Mouse (Mus musculus): Measurements from ENCODE around the gene Dao. TPM values are rescaled to one million over a fixed set of nuclear protein-coding genes. Genes with fewer than 3 reads are reported as not detected.

Dao gene
- total RNA-seq, 2 experiments from 2014 or later: not detected

DNA sequence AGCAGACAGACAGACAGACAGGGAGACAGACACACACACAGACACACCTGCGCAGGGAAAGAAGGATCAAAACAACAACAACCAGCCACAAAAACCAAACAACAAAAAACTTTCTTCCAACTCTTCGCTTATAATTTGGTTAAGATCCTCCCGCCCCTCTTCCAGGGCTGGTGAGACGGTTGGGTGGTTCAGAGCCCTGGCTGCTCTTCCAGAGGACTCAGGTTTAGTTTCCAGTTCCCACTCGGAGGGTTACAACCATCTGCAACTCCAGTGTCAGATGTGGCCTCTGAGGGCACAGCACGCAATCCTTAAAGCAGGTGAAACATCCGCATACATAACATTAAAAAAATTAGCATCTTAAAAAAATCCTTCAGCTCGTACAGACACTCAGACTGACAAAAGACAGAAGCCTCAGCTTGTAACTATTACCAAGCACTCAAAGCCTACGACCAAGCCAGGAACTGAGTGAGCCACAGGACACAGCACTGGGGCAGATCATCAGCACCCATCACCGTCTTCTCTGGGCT is 32.0 kb upstream of the Dao start:
- intact Hi-C loops (cut with DNase I): no loop called here
- H3K27ac ChIP-seq: no peak overlapping the region
- no peak for DNase-seq (ENCODE audit: extremely low spot score in 1 of 2, low spot score in 2 of 2)
- H3K4me3 ChIP-seq: no peak overlapping the region
- no peak for TF ChIP-seq CTCF (IDR thresholded peaks at IDR 0.05)

GRCm38 (mm10) chr5:113972589-113973515 is 30.7 kb upstream of the Dao start:
- no peak overlapping the region for H3K27ac ChIP-seq
- TF ChIP-seq CTCF (IDR thresholded peaks at IDR 0.05): no peak
- no peak for DNase-seq (ENCODE audit: extremely low spot score in 1 of 2, low spot score in 2 of 2)
- H3K4me3 ChIP-seq: no peak overlapping the region
- intact Hi-C loops (cut with DNase I): no loop called here

- intact Hi-C loops (cut with DNase I): no loop called here
- no peak overlapping the region for H3K27ac ChIP-seq
- H3K4me3 ChIP-seq: no peak overlapping the region
- no peak for DNase-seq (ENCODE audit: extremely low spot score in 1 of 2, low spot score in 2 of 2)
- no peak for TF ChIP-seq CTCF (IDR thresholded peaks at IDR 0.05)
Observed at GRCm38 (mm10) chr5:113973790-113974189, 29.7 kb upstream of the Dao start.

- TF ChIP-seq CTCF (IDR thresholded peaks at IDR 0.05): no peak
- no peak overlapping the region for H3K27ac ChIP-seq
- DNase-seq (ENCODE audit: extremely low spot score in 1 of 2, low spot score in 2 of 2): no peak
- intact Hi-C loops (cut with DNase I): no loop called here
- H3K4me3 ChIP-seq: no peak overlapping the region
Observed at GRCm38 (mm10) chr5:113974576-113974975, 28.9 kb upstream of the Dao start.

DNA sequence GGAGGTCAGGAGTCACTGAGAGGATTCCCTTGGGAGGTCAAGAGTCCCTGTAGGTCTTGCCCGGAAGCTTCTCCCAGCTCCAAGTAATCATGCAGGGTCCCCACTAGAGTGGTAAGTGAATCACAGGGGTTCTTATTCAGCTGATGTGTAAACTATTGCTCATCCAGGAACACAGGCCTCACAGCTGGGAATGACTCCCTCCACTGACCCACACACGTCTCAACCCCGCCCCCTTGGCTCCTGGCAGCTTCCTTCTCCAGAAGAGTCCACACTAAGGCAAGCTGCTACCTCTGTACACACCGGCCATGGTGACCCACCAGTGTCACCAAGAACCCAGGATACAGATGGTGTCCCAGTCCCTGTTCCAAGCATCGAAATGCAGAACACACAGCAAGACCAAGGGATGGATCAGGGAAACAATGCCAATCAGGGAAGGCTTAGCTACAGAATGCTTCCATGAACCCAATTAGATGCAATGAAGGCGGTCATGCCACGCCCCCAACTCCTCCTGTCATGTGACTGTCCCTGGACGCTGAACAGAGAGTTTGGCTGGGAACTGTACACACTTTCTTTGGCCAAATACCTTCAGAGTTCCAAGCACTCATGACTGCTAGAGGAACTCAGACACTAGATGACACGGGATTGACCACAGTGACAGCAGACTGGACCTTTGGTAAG is 27.8 kb upstream of the Dao start:
- H3K27ac ChIP-seq: no peak overlapping the region
- intact Hi-C loops (cut with DNase I): no loop called here
- no peak for DNase-seq (ENCODE audit: extremely low spot score in 1 of 2, low spot score in 2 of 2)
- no peak overlapping the region for H3K4me3 ChIP-seq
- no peak for TF ChIP-seq CTCF (IDR thresholded peaks at IDR 0.05)

- intact Hi-C loops (cut with DNase I): no loop called here
- no peak for DNase-seq (ENCODE audit: extremely low spot score in 1 of 2, low spot score in 2 of 2)
- Histone ChIP-seq H3K4me3 (no peak overlapping the region), H3K27ac (no peak overlapping the region)
- TF ChIP-seq CTCF (IDR thresholded peaks at IDR 0.05): no peak
Observed at GRCm38 (mm10) chr5:113976597-113976996, 26.9 kb upstream of the Dao start.

DNA sequence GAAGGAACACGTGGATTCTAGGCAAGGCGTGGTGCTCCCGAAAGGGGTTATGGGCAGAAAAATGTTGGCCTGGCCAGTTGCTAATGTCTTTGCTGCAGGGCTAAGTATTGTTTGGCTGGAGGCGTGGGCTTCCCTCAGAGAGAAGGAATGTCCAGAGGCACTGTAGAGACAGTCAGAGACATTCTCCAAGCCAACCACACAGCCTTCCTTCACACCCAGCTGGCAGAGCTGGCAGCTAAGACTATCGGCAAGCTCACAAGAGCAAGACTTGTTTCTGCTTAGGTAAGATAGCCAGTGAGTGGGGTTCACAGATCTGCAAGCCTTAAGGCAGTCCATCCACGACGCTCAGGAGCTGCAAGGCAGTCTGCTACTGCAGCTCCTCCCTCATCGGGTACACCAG is 26.2 kb upstream of the Dao start:
- DNase-seq (ENCODE audit: extremely low spot score in 1 of 2, low spot score in 2 of 2): no peak
- Histone ChIP-seq H3K27ac (no peak overlapping the region), H3K4me3 (no peak overlapping the region)
- intact Hi-C loops (cut with DNase I): no loop called here
- TF ChIP-seq CTCF (IDR thresholded peaks at IDR 0.05): no peak

GRCm38 (mm10) chr5:113980511-113980910 is 23.0 kb upstream of the Dao start:
- Histone ChIP-seq H3K4me3 (no peak overlapping the region), H3K27ac (no peak overlapping the region)
- no peak for TF ChIP-seq CTCF (IDR thresholded peaks at IDR 0.05)
- DNase-seq (ENCODE audit: extremely low spot score in 1 of 2, low spot score in 2 of 2): no peak
- intact Hi-C loops (cut with DNase I): no loop called here

DNA sequence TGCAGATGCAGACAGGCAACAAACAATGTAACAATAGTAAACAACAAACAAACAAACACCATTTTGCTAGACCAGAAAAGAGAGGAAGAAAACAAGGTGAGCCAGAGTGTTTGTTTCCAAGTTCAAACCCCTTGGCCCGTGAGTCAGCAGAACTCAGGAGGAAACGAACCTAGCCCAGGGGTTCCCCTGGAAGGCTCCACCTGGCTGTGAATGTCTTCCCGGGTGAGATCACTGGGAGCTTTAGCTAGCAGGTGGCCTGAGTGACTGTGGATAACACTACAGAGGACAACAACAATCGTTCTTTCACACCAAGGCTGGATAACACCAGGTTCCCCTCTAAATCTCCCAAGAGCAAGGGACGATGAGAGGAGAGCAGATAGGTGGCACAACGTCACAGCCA is 22.3 kb upstream of the Dao start:
- no peak for DNase-seq (ENCODE audit: extremely low spot score in 1 of 2, low spot score in 2 of 2)
- H3K4me3 ChIP-seq: no peak overlapping the region
- TF ChIP-seq CTCF (IDR thresholded peaks at IDR 0.05): no peak
- intact Hi-C loops (cut with DNase I): no loop called here
- no peak overlapping the region for H3K27ac ChIP-seq

GRCm38 (mm10) chr5:113981843-113982242 is 21.7 kb upstream of the Dao start:
- Histone ChIP-seq H3K4me3 (no peak overlapping the region), H3K27ac (no peak overlapping the region)
- no peak for TF ChIP-seq CTCF (IDR thresholded peaks at IDR 0.05)
- intact Hi-C loops (cut with DNase I): no loop called here
- no peak for DNase-seq (ENCODE audit: extremely low spot score in 1 of 2, low spot score in 2 of 2)

DNA sequence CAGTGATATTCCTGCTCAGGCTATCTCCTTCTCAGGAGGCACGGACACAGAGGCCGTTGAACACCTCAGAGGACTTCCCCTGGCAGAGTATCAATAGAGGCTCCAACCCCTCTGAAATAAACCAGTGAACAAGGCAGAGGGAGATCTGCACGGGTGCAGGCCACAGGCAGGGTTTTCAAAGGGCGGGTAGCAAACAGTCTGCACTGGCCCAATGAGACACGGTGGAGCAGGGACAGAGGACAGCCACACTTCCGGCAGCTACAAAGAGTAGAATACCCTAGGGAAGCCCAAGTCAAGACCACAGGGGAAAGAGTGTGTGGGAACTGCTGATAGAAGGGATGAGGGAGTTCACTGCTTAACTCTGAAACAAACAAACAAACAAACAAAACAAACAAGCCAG is 20.0 kb upstream of the Dao start:
- DNase-seq (ENCODE audit: extremely low spot score in 1 of 2, low spot score in 2 of 2): no peak
- no peak overlapping the region for H3K27ac ChIP-seq
- H3K4me3 ChIP-seq: no peak overlapping the region
- intact Hi-C loops (cut with DNase I): no loop called here
- no peak for TF ChIP-seq CTCF (IDR thresholded peaks at IDR 0.05)

GRCm38 (mm10) chr5:113984025-113984740 is 19.3 kb upstream of the Dao start:
- H3K4me3 ChIP-seq: no peak overlapping the region
- no peak for DNase-seq (ENCODE audit: extremely low spot score in 1 of 2, low spot score in 2 of 2)
- H3K27ac ChIP-seq: no peak overlapping the region
- intact Hi-C loops (cut with DNase I): no loop called here
- no peak for TF ChIP-seq CTCF (IDR thresholded peaks at IDR 0.05)
